Mouse (Mus musculus): ENCODE data around the gene Trank1.

DNA sequence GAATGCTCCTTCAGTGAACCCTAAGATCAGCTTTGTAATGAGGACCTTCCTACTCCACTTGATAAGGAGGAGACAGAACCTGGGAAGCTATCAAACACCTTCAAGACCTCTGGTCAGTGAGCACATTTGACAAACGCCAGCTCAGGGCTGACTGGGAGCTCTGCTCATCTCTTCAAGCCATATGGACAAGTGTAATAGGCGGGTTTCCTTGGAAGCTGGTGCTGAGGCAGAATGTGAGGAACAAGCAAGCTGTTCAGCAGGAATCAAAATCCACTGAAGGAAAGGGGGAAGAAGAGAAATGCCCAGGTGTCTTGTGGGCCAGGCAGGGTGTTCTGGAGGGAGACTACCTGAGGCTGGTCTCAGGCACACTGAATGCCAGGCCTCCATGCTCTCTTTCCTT, 110.3 kb downstream of the Trank1 start:
- TF ChIP-seq CTCF (IDR thresholded peaks at IDR 0.05; ENCODE audit: control insufficient read depth, insufficient read depth, insufficient read length), result no peak
- no peak for TF ChIP-seq FOSL1 (IDR thresholded peaks at IDR 0.05; ENCODE audit: insufficient read depth, low read length, poor library complexity, severe bottlenecking)
- no peak for TF ChIP-seq USF1 (IDR thresholded peaks at IDR 0.05; ENCODE audit: low read depth)
- no peak for TF ChIP-seq CEBPB (IDR thresholded peaks at IDR 0.05; ENCODE audit: low read depth)
- TF ChIP-seq MAX (IDR thresholded peaks at IDR 0.05), result no peak
